Mouse (Mus musculus): Measurements from ENCODE around the gene Atf3. TPM values are rescaled to one million over a fixed set of nuclear protein-coding genes. Genes with fewer than 3 reads are reported as not detected.
A peak's percentile ranks its signal among the peaks of the same experiment; 100 is the strongest.

Atf3 gene
- total RNA-seq (2022), result 1 to 10 TPM; 2.1 to 8.6 (median 3.2) TPM

GRCm38 (mm10) chr1:191217939-191218338, at the start of gene Atf3:
Atf3 (minus strand) TSS chr1:191218039.
- DNase-seq, result no peak

GRCm38 (mm10) chr1:191267162-191267561, 49.3 kb upstream of the Atf3 start:
- no peak for DNase-seq

DNA sequence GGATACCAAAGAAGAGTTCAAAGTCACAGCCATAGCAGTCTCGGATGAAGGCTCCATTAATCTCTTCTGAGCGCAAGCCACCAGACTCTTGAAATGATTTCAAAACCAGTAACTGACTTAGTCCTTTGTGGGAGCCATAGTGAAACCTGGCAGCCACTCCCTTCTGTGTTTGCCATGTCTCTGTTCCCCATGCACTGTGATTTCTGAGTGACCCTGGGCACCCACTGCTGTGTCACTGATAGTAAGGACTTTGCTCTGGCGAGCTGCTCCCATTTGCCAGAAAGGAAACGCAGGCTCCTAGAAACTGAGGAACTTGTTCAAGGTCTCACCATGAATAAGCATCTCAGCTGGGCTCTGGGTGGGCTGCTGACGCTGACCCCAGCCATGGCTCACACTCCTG, 45.6 kb upstream of the Atf3 start:
- no peak for DNase-seq

- no peak for DNase-seq
These were observed 44.0 kb upstream of the Atf3 start for GRCm38 (mm10) chr1:191261861-191262260.

- no peak for DNase-seq
These were observed 41.8 kb upstream of the Atf3 start for GRCm38 (mm10) chr1:191259661-191260060.

- no peak for DNase-seq
These were observed 41.3 kb upstream of the Atf3 start for GRCm38 (mm10) chr1:191259121-191259520.

DNA sequence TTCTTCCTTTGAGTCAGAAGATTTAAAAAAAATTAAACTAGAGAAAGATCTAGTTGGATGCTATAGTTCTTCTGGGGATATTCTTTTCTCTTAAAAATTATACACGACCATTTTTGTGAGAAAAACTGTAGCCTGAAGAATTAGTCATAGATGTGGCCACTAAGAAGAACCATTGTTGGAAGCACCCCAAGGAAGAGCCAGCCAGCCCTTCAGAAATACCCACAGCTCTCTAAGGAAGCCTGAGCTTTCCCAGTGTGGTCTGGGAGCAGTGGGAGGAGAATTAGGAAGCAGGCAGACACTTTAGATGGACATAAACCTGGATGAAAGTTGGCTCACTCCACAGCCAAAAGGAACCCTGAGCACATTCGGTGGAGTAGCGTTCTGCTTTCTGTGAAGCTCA, 40.7 kb upstream of the Atf3 start:
- no peak for DNase-seq

DNA sequence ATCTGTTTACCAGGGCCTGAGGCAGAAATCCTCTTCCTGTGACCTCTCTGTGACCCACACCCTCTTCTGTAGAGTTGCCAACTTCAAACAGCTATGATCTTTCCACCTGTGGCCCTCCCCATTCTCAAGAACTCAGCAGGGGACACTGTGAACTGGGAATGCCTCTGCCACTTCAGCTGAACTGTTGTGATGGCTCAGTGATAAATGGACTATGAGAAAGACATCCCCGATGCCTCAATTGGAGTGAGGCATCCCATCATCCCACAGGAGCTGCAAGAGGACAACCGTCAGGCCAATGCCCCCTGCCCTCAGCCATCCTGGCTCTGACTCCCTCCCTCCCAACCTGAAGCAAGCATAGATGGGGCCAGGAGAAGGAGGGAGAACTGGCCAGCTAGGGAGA, 40.1 kb upstream of the Atf3 start:
- no peak for DNase-seq

DNA sequence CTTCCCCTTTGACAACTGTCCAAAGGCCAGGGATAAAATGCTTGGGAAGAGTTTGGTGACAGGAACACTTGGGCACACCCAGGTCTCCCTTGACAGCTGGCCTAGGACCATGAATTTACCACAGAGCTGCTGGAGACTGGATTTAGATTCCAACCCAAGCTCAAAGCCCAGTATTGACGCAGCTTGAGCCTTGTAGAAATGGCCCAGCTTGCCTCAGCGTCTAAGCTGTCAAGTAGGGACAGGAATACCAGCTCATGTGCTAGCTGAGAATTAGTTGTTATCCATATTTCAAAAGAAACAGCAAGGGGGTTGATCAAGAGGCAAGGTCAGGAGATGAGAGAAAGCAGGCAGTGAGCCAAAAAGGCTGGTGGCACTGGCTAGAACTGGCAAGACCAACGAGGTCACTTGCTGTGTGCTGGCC, 39.5 kb upstream of the Atf3 start:
- DNase-seq, result peak; percentile 77

GRCm38 (mm10) chr1:191256566-191257350, 38.9 kb upstream of the Atf3 start:
- DNase-seq, result no peak

DNA sequence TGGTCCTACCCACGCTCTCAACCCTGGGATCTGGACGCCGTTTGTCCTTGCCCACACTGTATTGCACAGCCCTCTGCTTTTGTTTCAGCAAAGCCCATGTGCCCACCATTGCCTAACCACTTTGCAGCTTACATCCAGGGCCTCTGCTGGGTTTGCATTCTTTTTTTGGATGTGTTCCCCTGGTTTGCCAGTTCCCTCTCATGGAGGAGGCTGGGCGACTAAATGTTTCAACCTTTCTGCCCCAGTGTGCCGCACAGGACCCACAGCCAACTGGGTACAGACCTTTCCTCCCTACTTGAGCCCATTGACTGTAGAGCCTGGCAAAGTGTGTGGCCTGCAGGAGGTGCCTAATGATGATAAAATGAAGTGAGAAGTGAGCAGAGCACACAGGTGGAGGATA, 38.3 kb upstream of the Atf3 start:
- DNase-seq, result no peak

DNA sequence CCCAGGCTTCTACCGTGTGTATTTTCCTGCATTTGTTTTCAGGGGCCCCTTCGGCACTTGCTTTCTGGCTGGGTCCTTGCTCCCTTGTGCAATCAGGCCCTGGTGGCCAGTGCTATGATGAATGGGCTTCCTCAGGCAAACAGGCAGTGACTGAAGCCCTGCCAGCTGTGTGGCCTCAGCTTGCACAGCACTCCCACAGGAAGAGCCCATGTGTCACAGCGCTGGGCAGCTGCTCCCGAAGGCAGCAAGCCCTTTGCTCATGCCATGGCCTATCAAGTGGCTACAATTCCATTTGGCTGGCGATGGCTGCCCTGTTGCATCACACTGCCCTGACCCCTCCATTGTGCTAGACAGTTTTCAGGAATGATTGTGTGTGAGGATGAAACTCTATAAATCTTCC, 36.6 kb upstream of the Atf3 start:
- peak; percentile 94 for DNase-seq

DNA sequence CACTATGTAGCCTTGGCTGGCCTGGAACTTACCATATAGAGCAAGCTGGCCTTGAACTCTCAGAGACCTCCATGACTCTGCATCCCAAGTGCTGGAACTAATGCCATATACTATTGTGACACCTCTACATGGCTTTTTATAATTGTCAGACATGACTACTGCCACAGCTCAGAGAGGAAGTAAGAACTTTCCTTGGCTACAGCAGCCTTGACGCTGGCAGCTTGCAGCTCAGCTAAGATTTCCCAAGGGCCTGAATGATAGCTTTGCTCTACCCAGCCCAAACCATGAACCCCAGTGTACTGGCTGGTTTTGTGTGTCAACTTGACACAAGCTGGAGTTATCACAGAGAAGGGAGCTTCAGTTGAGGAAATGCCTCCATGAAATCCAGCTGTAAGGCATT, 35.8 kb upstream of the Atf3 start:
- no peak for DNase-seq

GRCm38 (mm10) chr1:191249975-191250374, 32.1 kb upstream of the Atf3 start:
- DNase-seq, result no peak

- DNase-seq, result no peak
These were observed 30.6 kb upstream of the Atf3 start for GRCm38 (mm10) chr1:191248423-191248822.

DNA sequence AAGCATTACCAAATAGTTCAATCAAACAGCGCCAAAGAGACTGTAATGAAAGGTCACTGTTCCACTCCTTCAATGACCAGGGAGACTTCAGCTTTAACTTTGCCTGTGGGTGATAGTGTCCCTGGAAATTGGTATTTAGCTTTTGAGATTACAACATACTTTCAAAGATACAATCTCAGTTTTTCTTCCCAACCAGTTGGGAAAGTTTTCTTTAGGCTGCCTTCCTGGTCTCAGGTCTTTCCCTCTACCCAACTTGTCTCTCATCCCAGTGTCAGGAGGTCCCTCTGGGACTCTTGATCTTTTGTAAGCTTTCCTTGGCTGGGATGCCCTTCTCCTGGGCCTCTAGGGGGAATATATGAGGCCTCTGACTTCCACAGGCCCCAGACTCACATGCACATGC, 29.7 kb upstream of the Atf3 start:
- no peak for DNase-seq

DNA sequence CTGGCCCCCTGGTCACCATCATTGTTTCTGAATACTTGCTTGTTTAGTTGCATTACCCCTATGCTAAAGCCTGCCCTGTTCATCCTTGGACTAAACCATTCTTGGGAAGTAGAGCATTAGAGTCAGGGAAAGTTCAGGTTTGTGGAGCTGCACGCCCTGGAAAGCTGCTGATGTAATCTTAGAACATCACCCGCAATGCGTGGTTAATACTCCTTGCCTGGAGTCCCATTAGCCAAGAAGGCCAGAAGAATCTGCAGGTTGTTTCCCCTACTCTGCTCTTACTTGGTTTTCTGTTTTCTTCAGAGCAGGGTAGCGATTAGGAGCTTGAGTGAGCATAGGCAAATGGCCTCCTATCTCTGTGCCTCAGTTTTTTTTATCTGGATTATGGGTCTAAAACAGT, 26.0 kb upstream of the Atf3 start:
- DNase-seq, result no peak

DNA sequence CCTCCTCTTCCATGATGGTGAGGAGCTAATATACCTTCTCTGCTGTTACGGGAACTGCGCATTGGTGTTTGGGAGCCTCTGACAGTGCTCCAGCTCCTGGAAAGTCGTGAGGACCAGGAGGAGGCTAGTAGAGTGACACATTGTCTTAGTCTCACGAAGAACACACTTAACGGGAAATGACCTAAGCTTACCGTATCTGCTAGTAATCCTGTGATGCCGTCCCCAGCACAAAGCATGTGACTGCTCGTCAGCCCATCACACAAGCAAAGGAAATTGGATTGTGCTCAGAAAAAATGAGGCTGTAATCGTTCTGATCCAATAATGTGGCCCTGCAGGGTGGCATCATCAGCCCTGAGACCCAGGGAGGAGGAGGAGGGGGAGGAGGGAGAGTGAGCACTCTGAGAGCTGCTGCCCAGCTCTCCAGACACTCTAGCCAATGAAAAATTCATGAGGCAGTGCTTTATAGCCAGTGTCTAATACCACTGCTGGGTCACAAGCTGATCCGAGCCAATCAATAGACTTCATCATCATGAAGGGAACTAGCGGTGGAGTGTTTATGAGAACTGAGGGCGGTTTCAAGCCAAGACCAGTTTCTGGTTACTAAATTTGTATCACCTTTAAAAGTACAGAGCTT, 24.3 kb upstream of the Atf3 start:
- no peak for DNase-seq

GRCm38 (mm10) chr1:191241574-191241973, 23.7 kb upstream of the Atf3 start:
- DNase-seq, result no peak

DNA sequence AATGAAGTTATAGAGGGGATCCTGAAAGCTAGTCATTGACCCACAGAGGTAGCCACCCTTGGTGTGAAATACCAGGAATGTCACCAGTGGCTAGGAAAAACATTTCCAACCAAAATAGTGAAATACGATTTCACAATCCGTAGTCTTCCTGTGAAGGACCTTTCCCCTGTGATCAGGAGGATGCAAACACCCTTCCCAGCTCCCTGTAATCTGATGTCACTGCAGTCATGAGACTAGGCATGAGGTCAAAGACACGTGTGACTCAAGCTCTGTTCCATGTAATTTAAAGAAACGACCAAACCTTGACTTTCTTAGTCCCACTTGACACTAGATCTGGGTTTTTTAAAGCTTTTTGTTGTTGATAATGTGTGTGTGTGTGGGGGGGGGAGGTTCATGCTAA, 21.8 kb upstream of the Atf3 start:
- DNase-seq, result no peak

- no peak for DNase-seq
These were observed 18.1 kb upstream of the Atf3 start for GRCm38 (mm10) chr1:191235788-191236542.

DNA sequence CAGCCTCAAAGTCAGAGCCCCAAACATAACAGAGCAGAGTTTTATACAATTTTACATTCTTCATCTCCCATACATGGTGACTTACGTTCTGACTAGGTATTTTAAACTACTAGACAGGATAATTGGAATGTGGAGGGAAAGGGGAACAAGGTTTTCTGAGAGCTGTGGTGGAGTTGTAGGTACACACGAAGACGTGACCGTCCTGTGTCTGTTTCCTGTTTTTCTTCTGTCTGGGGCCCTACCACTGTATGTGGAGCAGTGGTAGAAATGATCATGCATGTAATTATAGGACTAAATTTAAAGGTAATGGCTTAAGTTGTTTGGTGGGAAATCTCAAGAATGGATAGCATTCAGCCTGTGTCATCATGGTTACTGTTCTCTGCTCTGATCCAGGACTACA, 17.0 kb upstream of the Atf3 start:
- no peak for DNase-seq

- DNase-seq, result no peak
These were observed 12.6 kb upstream of the Atf3 start for GRCm38 (mm10) chr1:191230355-191230931.
